Mouse (Mus musculus) hindbrain, postnatal 0 days (tissue): ENCODE data around the gene Hecw2. TPM values are rescaled to one million over a fixed set of nuclear protein-coding genes. Genes with fewer than 3 reads are reported as not detected.

Experiments used
- ATAC-seq: fragments of 200-750 bp; cut with Nextera tagmentation; 2 replicates; pipeline ENCODE4 v1.8.0; 2017; ENCODE audit warnings: mild to moderate bottlenecking, moderate TSS enrichment, moderate library complexity
- DNase-seq: peaks from one replicate; pipeline ENCODE4 v3.0.0-alpha.2; 2015; ENCODE audit warnings: low spot score
- H3K27ac ChIP-seq: fragments of 300-500 bp; sonication (generic); 2 replicates; pipeline ENCODE4 v1.5.1; 2014; ENCODE audit warnings: mild to moderate bottlenecking
- H3K27me3 ChIP-seq: fragments of 300-500 bp; sonication (generic); 2 replicates; pipeline ENCODE4 v1.6.1; 2014; ENCODE audit warnings: low read length, mixed read lengths; ENCODE audit not compliant: insufficient read depth
- H3K36me3 ChIP-seq: fragments of 300-500 bp; sonication (generic); 2 replicates; pipeline ENCODE4 v1.6.1; 2014; ENCODE audit warnings: low read length, mixed read lengths; ENCODE audit not compliant: insufficient read depth
- H3K4me1 ChIP-seq: fragments of 300-500 bp; sonication (generic); 2 replicates; pipeline ENCODE4 v1.6.1; 2014; ENCODE audit warnings: antibody characterized with exemption, low read length, mixed read lengths; ENCODE audit not compliant: insufficient read depth
- H3K4me2 ChIP-seq: fragments of 300-500 bp; sonication (generic); 2 replicates; pipeline ENCODE4 v1.6.1; 2014; ENCODE audit warnings: low read depth, mild to moderate bottlenecking, low read length, moderate library complexity, mixed read lengths
- H3K4me3 ChIP-seq: fragments of 300-500 bp; sonication (generic); 2 replicates; pipeline ENCODE4 v1.5.1; 2014; ENCODE audit warnings: low read length
- H3K9ac ChIP-seq: fragments of 300-500 bp; sonication (generic); replicated peaks from 2 replicates; pipeline ENCODE4 v1.6.1; 2014; ENCODE audit warnings: mild to moderate bottlenecking, low read length, moderate library complexity, mixed read lengths
- H3K9me3 ChIP-seq: fragments of 300-500 bp; sonication (generic); 2 replicates; pipeline ENCODE4 v1.6.1; 2016; ENCODE audit warnings: low read length, mixed read lengths
- CTCF ChIP-seq: IDR thresholded peaks from 2 replicates; pipeline ENCODE4 v1.5.1; 2016; ENCODE audit warnings: antibody characterized with exemption, control low read depth, low read depth
- whole genome bisulfite sequencing: fragments of 180-500 bp; shearing (Covaris S2); extraction: QIAGEN DNeasy Blood & Tissue Kit; methylation state at CpG from one replicate; pipeline ENCODE4 v1.1.7; 2014; 5-methylcytosine and 5-hydroxymethylcytosine counted together
- polyA plus RNA-seq: library from polyadenylated mRNA; unstranded; fragments of >200 nt; fragmentation: Nextera tagmentation; extraction: Ambion mirVana; gene quantifications from 2 replicates; pipeline ENCODE4 v1.2.1, GENCODE M21; 2015
- total RNA-seq: library from RNA; depleted of rRNA; stranded (reverse); fragments of >200 nt; gene quantifications from 2 replicates; pipeline ENCODE4 v1.2.3, GENCODE M21; 2014

Gene Hecw2
- total and polyA plus RNA-seq, 2 experiments from 2014 or later, result 6.3 to 21.1 TPM

DNA sequence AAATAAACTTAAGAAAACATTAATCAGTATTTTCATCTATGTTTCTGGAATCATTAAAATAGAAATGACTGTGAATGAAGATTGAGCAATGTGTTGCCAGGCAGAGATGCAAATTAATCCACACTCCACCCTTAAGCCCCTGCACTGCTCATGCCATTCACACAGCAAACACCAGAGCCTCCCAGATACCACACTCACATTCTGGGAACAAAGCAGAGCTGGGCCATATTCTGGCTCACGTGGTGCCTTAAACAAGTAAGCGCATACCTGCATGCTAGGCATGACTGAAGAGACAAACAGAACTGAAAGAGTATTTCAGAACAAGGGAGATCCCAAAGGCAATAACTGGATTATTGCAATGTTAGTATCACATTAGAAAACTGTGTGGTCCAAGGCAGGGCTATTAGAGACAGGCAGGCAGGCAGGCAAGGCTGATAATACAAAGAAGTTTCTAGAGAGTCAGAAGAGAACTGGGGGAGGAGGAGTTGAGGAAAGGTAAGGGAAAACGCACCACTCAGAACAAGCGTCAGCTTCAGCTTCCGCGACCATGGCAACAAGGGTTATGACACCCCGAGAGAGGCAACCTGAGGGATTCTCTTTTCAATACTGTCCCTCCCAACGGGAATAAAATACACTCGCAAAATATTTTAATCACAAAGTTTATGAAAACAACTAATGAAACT, 75.2 kb downstream of the Hecw2 start:
- H3K36me3 ChIP-seq, result no peaks in the 10 kb centered on the region
- no peak overlapping the region for H3K4me3 ChIP-seq
- TF ChIP-seq CTCF, result no peak
- H3K4me2 ChIP-seq, result no peak overlapping the region
- no peaks in the 10 kb centered on the region for H3K9me3 ChIP-seq
- no peak overlapping the region for H3K9ac ChIP-seq
- peak; percentile 77 for ATAC-seq
- 44% methylated on average over 9 of the region's 9 CpGs for WGBS
- H3K4me1 ChIP-seq, result 0 out of 2 replicates have a peak, but pooled peaks cover 4% of the 10 kb centered on the region
- DNase-seq, result peak; percentile 27
- H3K27me3 ChIP-seq, result no peaks in the 10 kb centered on the region
- no peak overlapping the region for H3K27ac ChIP-seq

DNA sequence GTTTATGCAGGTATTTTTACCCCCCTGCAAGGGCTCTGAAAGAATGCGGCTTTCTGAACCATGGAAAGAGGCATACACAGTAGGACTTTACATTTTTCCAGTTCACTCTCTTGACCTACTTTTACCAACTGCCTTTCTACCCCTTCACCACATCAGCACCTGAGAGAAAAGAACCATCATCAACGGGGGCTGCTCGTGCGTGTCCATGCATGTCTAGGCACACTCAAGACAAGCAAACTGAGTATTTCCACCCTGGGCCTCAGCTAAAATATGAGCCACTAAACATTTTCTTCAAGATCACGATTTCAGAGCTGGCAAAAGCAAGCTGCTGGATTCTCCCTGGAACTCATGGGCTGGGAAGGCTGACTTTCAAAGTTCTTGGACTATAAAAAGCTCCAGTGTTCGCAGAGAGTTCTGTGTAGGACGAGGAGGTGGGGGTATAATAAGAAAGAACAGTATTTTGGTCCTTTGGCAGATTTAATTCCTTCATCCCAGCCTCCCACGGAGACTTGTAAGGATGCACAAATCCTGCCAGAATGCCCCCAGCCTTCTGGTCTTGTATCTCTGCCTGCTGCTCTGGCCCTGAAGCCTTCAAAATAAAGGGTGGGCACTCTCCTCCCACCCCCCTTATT, 76.5 kb downstream of the Hecw2 start:
- Histone ChIP-seq H3K4me2 (no peak overlapping the region), H3K9ac (no peak overlapping the region), H3K27ac (0 out of 2 replicates have a peak overlapping the region, but pooled peaks have one; percentile 1), H3K4me3 (no peak overlapping the region), H3K27me3 (no peaks in the 10 kb centered on the region), H3K36me3 (no peaks in the 10 kb centered on the region), H3K4me1 (0 out of 2 replicates have a peak, but pooled peaks cover 4% of the 10 kb centered on the region), H3K9me3 (no peaks in the 10 kb centered on the region)
- no peak for ATAC-seq
- no peak for TF ChIP-seq CTCF
- DNase-seq, result peak; percentile 29
- WGBS, result 60% methylated on average over 8 of the region's 8 CpGs

DNA sequence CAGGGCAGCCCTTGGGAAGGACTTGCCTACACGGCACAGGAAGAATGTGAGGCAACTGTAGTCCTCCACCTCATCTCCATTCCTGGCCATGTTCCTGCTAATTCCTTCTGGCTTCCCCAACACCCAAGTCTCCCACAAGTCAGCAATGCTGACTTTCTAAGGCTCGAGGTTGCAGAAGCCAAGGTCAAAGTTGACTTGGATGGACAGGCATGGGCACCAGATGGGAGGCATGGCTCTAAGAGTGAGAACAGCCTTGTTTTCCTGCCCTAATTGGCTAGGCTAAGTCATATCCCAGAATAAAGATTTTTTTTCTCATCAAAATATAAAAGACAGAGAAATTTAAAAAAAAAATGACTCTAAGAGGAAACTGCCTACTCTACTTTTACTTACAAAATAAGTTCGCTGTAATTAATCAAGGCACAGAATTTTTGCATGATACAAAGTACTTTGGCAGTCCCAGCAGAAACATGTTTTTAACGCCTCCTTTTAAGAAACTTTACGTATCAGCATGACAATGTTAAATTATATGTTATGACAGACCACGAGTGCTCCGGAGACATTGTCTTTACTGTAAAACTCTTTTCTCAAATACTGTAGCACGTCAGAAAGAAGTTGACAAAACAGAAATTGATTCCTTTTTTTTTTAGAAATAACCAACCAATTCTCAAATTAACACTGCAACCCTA, 83.9 kb downstream of the Hecw2 start:
- H3K4me3 ChIP-seq, result no peak overlapping the region
- ATAC-seq, result no peak
- no peaks in the 10 kb centered on the region for H3K27me3 ChIP-seq
- no peak overlapping the region for H3K9ac ChIP-seq
- WGBS, result 81% methylated on average over 8 of the region's 8 CpGs
- no peaks in the 10 kb centered on the region for H3K36me3 ChIP-seq
- H3K27ac ChIP-seq, result no peak overlapping the region
- no peak for TF ChIP-seq CTCF
- no peak overlapping the region for H3K4me2 ChIP-seq
- no peaks in the 10 kb centered on the region for H3K4me1 ChIP-seq
- no peaks in the 10 kb centered on the region for H3K9me3 ChIP-seq
- DNase-seq, result no peak

DNA sequence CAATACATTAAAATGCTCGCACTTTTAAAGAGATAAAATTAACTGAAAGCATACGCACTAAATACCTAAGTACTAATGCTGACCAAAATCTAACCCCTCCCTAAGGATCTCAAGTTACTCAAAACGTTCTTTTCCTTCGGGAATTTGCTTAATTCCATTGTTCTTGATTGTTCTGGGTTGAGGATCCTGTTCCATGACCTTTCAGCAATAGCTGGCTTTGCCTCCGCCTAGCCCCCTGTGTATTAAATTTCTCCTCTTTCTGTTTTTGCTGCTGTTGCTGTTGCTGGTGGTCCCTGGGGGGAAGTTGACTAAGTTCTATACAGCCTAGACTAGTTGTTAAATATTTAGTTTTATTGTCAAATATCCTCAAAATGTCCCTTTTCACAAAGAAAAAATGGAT, 85.7 kb downstream of the Hecw2 start:
- Histone ChIP-seq H3K36me3 (no peaks in the 10 kb centered on the region), H3K27me3 (no peaks in the 10 kb centered on the region), H3K4me1 (no peaks in the 10 kb centered on the region), H3K27ac (no peak overlapping the region), H3K4me2 (no peak overlapping the region), H3K9me3 (no peaks in the 10 kb centered on the region), H3K4me3 (no peak overlapping the region), H3K9ac (no peak overlapping the region)
- WGBS, result 65% methylated on average over 5 of the region's 5 CpGs
- DNase-seq (no peak), ATAC-seq (no peak)
- TF ChIP-seq CTCF, result no peak

DNA sequence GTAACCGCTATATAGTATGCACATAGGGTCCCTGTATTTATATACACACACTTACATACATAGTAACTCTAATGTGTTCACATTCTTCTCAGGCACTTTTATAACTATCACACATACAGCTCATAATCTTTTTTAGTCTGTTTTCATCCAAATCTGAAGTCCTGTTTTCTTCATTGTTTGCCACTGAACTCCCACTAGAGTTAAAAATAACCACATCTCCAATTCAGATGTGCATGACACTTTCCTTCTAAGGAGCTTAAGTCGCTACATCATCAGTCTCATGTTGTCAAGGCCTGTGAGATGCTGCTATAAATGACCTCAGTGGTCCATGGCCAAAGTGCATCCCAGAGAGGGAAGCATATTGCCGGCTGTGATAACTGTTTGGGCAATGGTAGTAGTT, 88.2 kb downstream of the Hecw2 start:
- Histone ChIP-seq H3K4me3 (no peak overlapping the region), H3K9me3 (no peaks in the 10 kb centered on the region), H3K4me1 (no peaks in the 10 kb centered on the region), H3K27me3 (no peaks in the 10 kb centered on the region), H3K9ac (no peak overlapping the region), H3K27ac (no peak overlapping the region), H3K36me3 (no peaks in the 10 kb centered on the region), H3K4me2 (no peak overlapping the region)
- no peak for ATAC-seq
- 94% methylated on average over 3 of the region's 3 CpGs for WGBS
- no peak for DNase-seq
- TF ChIP-seq CTCF, result no peak

DNA sequence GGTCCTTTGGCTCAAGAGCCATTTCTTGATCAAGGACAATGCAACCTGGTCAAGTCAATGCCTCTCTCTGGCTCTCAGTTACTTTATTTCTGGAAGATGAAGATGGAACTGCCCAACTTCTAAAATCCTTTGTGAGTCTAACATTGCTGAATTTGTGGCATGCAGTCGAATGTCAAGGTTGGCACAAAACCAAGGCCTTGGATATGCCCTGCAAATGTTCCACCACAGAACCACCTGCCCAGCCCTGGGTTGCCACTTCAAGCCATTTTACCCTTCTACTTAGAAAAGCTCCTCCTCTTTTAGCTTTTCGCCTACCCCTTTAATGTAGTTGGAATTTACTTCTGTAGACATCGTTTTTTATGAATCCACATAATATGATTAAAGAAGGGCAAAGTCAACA, 115.3 kb downstream of the Hecw2 start:
- Histone ChIP-seq H3K27me3 (no peaks in the 10 kb centered on the region), H3K9ac (no peak overlapping the region), H3K4me1 (no peaks in the 10 kb centered on the region), H3K27ac (no peak overlapping the region), H3K9me3 (no peaks in the 10 kb centered on the region), H3K36me3 (no peaks in the 10 kb centered on the region), H3K4me2 (no peak overlapping the region), H3K4me3 (no peak overlapping the region)
- TF ChIP-seq CTCF, result no peak
- no peak for ATAC-seq
- no peak for DNase-seq
- 89% methylated on average over 3 of the region's 3 CpGs for WGBS
